9 mouse cellular contexts compared by ENCODE assay signal in genomic region chr1:132739077-132739521, GRCm38 (mm10). TPM values are rescaled to one million over a fixed set of nuclear protein-coding genes. Genes with fewer than 3 reads are reported as not detected.
A peak's percentile ranks its signal among the peaks of the same experiment; 100 is the strongest.
DNase-seq lines count a peak whose midpoint lies in the region; ATAC-seq and TF ChIP-seq lines count a peak whose summit lies in the region.
"Had no signal": no experiment of that assay in that cellular context is flagged by ENCODE, and none has a peak within 500 bp of the region (broad histone marks: within the 10 kb centered on the region; RNA-seq: fewer than 3 reads in every experiment).

No protein-coding gene starts in this region.

- H3K9ac ChIP-seq in hindbrain, embryonic 13.5 days, result peak overlapping the region; percentile 90
- peak overlapping the region; percentile 85 for H3K9ac ChIP-seq in midbrain, embryonic 14.5 days (replicated peaks; ENCODE audit: low read length)

- peak overlapping the region; percentile 95 for H3K27ac ChIP-seq in hindbrain, embryonic 13.5 days
- peak overlapping the region; percentile 93 for H3K27ac ChIP-seq in midbrain, embryonic 14.5 days (replicated peaks; ENCODE audit: low read depth, low read length)
- no peak overlapping the region for H3K27ac ChIP-seq in kidney, adult 2 months (ENCODE audit: insufficient read depth, low read depth, low read length)
- H3K27ac ChIP-seq: kidney, postnatal 0 days had no signal

- under 1% methylated on average over 11 of the region's 11 CpGs for WGBS in hindbrain, embryonic 13.5 days
- WGBS in midbrain, embryonic 14.5 days, result under 1% methylated on average over 11 of the region's 11 CpGs
- 2% methylated on average over 11 of the region's 11 CpGs for WGBS in kidney, adult 2 months

- no peaks in the 10 kb centered on the region for H3K9me3 ChIP-seq in hindbrain, embryonic 13.5 days
- no peaks in the 10 kb centered on the region for H3K9me3 ChIP-seq in midbrain, embryonic 14.5 days (ENCODE audit: control insufficient read depth, low read length)

- no peak for TF ChIP-seq POLR2A in kidney, adult 2 months (IDR thresholded peaks at IDR 0.05; ENCODE audit: low read depth, low read length)

- H3K4me3 ChIP-seq in hindbrain, embryonic 13.5 days, result peak overlapping the region; percentile 68
- H3K4me3 ChIP-seq in midbrain, embryonic 14.5 days (replicated peaks; ENCODE audit: low read depth, low read length), result peak overlapping the region; percentile 73
- H3K4me3 ChIP-seq in kidney, adult 2 months (ENCODE audit: insufficient read depth, low read depth, low read length), result no peak overlapping the region

- no peak for TF ChIP-seq CTCF in kidney, adult 2 months (conservative IDR thresholded peaks at IDR 0.05; ENCODE audit: insufficient read depth, insufficient read length, low read depth, low read length)

- DNase-seq in embryo, embryonic 10.5 days (ENCODE audit: low spot score), result peak; percentile 17
- DNase-seq in midbrain, embryonic 14.5 days, result peak; percentile 90
- DNase-seq in B cell, adult 2 months, result no peak
- no peak for DNase-seq in gastrocnemius, postnatal 4 days (ENCODE audit: low spot score in 2 of 2)
- no peak for DNase-seq in kidney, adult 2 months
- DNase-seq in ovary, postnatal 36 days (ENCODE audit: low spot score), result no peak

- H3K4me1 ChIP-seq in hindbrain, embryonic 13.5 days (replicated peaks), result peaks cover 72% of the 10 kb centered on the region
- peaks cover 58% of the 10 kb centered on the region for H3K4me1 ChIP-seq in midbrain, embryonic 14.5 days (ENCODE audit: control insufficient read depth, insufficient read depth, low read length)
- no peaks in the 10 kb centered on the region for H3K4me1 ChIP-seq in kidney, adult 2 months (ENCODE audit: control insufficient read depth, insufficient read depth, low read length)

- peak; percentile 32; the same call in 1 of the 2 replicates for ATAC-seq in cerebellum, adult (ENCODE audit: insufficient number of reproducible peaks, low FRiP score, low TSS enrichment)
- peak; percentile 55 for ATAC-seq in hindbrain, embryonic 13.5 days (ENCODE audit: low FRiP score)
- ATAC-seq in midbrain, embryonic 14.5 days (ENCODE audit: low FRiP score, low TSS enrichment), result peak; percentile 81

- H3K27me3 ChIP-seq in hindbrain, embryonic 13.5 days, result peaks cover 7% of the 10 kb centered on the region; the same call in 1 of the 2 replicates
- H3K27me3 ChIP-seq in midbrain, embryonic 14.5 days (ENCODE audit: control insufficient read depth, insufficient read depth, low read length), result no peaks in the 10 kb centered on the region
- H3K27me3 ChIP-seq in kidney, adult 2 months (replicated peaks; ENCODE audit: control insufficient read depth, insufficient read depth, low read length), result no peaks in the 10 kb centered on the region

- no peaks in the 10 kb centered on the region for H3K36me3 ChIP-seq in hindbrain, embryonic 13.5 days
- H3K36me3 ChIP-seq in midbrain, embryonic 14.5 days (ENCODE audit: control insufficient read depth, insufficient read depth, low read length), result no peaks in the 10 kb centered on the region
- H3K36me3 ChIP-seq in kidney, adult 2 months (ENCODE audit: control insufficient read depth, insufficient read depth, low read length), result no peaks in the 10 kb centered on the region

- H3K4me2 ChIP-seq in hindbrain, embryonic 13.5 days, result peak overlapping the region; percentile 88
- H3K4me2 ChIP-seq in midbrain, embryonic 14.5 days (ENCODE audit: low read length), result peak overlapping the region; percentile 89

RNA-seq across cellular contexts. Expression of gene Nfasc, which starts 2.5 kb away (rescaled TPM):
- polyA plus RNA-seq in hindbrain, embryonic 13.5 days (2015; fragmentation: Nextera tagmentation; extraction: Ambion mirVana), result 44.3 and 45.3 TPM in 2 replicates
- polyA plus RNA-seq in midbrain, embryonic 14.5 days (2014; fragmentation: Nextera tagmentation; extraction: Ambion mirVana), result 37.8 and 48.6 TPM in 2 replicates
- 1 to 10 TPM; 1.6 to 2.0 TPM for total RNA-seq in gastrocnemius, postnatal 4 days (2021)
- polyA plus RNA-seq in kidney, adult 2 months (2012; rRNA removed), result 0.08 and 0.20 TPM in 2 replicates

Comparison
In these comparisons a context has a peak if more than half of its experiments do, and no peak if none do; other contexts are left out.
1. DNase-seq: peak in embryo, embryonic 10.5 days (single experiment) and midbrain, embryonic 14.5 days (single experiment); none in B cell, adult 2 months (0 of 2), gastrocnemius, postnatal 4 days (0 of 2), kidney, adult 2 months (single experiment) and ovary, postnatal 36 days (single experiment).
2. RNA of gene Nfasc, which starts 2.5 kb away (polyA plus RNA-seq): 37.8 to 48.6 TPM in midbrain, embryonic 14.5 days and 44.3 to 45.3 TPM in hindbrain, embryonic 13.5 days; 0.08 to 0.20 TPM in kidney, adult 2 months; every median in the first group is over 10 times any median in the second.
3. Peak in every context shown above with its lines, with median percentiles within 50 percentile points of each other: ATAC-seq.